Mouse (Mus musculus): ENCODE measurements around the gene Nrg3.

Nrg3 gene

DNA sequence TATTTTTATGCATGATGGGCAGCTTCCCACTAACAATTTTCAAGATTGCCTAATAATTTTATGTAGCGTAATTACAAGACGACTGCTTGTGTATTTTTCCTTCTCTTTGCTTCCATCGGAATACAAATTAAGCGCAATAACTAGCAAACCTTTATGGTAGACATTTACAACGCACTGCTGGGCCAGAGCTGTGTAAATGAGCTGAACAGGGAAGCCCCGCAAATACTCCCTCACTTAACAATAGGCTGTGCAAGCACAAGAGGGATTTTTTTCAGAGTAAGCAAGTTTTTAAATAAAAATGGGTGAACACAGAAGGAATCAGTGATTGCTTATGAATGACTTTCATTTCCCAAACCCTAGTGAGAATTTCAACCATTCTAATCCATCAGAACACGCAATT, 513.5 kb downstream of the Nrg3 start:
- no peak for DNase-seq (ENCODE audit: low spot score in 2 of 2)

DNA sequence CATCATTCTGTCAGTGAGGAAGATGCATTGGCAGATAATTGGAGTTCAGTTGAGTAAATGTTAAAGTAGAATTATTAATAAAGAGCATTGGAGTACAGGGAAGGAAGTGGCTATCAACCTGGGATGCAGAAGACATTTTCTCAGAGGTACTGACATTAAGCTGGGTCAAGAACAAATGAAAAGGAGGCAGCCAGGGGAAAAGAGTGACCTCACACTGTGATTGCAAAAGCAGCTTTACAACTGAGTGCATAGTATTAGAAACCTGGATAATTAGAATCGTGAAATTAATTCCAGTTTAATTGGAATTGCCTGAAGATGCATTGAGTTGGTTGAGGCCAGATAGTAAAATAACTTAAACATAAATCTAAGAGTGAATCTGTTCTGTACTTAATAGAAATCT, 535.4 kb downstream of the Nrg3 start:
- DNase-seq (ENCODE audit: low spot score in 2 of 2) = no peak

DNA sequence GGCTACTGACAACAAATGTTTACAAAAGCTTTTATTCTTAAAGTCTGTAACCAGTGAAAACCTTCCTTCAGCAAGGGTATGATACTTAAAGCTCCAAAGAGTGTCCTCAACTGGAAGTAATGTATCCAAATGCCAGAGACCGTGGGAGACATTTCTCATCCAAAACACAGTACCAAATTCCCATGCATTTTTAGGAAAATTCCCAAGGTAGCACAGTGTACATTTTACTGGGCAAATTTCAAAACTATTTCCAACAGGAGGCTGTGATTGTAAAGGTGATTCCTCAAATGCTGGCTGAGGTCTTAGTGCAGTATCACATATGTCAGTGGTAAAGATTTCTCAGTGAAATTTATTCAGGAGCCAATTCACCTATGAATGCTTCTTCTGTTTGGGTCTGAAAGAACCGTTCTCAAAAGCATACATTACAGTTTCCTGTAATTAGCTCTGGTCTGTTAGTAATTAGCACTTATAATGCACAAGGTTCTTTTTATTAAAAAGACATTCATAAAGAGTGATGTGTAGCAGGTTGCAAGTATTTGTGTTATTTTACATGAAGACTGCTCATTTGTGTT, 536.3 kb downstream of the Nrg3 start:
- no peak for DNase-seq (ENCODE audit: low spot score in 2 of 2)

DNA sequence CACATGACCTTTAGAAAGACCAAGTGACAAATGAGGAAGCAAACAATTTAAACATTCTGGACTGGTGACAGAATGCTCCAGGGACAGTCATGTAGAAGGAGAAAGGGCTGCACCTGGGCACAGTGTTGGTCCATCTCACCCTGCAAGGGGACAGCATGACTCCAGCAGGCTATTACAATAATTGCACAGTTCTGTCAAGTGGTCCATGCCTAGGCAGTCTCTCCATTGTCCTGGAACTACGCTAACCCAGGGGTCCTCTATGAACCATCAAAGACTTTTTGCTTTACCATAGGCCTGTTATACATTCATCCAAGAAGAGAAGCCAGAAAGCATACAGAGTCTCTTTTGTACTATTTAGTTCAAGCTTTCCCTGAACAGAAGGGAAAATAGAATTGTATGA, 549.2 kb downstream of the Nrg3 start:
- DNase-seq (ENCODE audit: low spot score in 2 of 2) = no peak

DNA sequence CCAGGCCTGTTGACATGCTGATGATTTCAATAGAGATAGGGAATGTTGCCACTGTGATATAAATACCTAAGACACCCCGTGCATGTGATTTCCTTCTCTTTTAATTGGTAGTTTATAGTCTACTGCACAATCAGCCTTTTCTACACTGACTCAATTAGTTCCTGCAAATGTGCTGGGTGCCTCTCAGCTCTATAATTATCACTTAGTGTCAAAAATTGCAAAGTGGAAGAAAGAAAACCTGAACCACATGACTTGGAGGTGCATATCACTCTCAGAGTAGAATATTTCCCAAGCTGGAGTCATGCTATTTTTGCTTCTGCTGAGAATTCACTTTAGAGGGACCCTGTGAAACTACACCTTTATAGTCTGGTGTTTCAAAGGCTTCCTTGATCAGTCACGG, 552.1 kb downstream of the Nrg3 start:
- DNase-seq (ENCODE audit: low spot score in 2 of 2) = no peak

DNA sequence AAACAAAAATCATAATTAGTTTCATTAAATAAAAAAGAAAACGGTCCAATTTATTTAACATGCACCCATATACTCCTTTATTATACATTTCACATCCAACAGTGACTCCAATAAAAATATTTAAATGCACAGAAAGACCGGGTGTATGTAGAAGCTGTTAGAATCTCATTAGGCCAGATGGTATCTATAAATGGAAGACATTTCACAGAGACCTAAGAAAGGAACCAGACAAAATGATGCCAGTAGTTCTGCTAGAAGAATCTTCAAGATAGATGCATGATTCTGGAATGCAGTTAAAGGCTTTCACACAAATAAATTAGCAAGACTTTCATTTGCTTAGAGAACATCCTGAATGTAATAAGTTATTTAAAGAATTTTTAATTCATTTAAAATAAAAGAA, 602.3 kb downstream of the Nrg3 start:
- DNase-seq (ENCODE audit: low spot score in 2 of 2) = no peak

DNA sequence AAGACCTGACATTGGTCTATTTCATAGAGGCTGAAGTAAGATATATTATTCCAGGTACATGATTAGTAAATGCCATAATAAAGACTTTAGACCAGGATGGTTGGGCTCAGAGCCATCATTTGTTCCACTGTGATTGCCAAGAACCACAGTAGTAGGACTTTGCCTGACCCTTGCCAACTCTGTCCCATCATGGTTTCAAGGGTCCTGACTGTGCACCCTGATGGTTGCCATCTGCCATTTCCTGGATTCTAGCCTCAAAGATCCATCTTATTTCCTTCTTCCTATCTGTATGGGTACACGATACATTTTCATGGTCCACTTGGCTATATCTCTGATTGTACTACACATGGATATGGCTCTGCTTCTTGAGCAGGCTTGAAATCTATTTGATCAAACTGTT, 625.3 kb downstream of the Nrg3 start:
- DNase-seq (ENCODE audit: low spot score in 2 of 2) = no peak

DNA sequence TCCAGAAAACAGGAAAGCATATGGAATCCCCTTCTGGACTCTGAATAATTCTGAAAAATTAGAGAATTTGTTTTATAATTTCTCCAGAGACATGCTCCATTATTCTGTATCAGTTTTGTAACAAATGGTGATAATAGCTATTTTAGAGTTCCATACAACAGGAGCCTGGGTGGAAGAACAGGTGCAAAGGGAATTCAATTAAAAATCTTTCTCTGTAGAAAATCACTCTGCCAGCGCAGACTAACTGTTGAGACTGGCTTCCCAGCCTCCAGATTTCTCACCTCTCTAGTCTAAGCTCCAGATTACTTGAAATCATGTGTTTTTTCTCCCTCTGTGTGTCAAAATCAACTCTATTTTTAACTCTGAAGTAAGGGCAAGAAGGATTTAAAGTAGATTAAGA, 625.8 kb downstream of the Nrg3 start:
- DNase-seq (ENCODE audit: low spot score in 2 of 2) = no peak

DNA sequence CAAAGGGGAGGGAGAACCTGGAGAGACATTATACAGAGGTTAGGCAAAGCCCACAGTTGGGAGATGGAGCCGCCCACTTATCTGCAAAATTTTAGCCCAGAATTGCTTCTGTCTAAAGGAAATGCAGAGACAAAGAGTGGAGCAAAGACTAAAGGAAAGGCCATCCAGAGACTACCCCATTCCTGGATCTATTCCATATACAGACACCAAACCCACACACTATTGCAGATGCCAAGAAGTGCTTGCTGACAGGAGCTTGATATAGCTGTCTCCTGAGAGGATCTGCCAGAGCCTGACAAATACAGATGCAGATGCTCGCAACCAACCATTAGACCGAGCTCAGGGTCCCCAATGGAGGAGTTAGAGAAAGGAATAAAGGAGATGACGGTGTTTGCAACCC, 637.9 kb downstream of the Nrg3 start:
- DNase-seq (ENCODE audit: low spot score in 2 of 2) = no peak

DNA sequence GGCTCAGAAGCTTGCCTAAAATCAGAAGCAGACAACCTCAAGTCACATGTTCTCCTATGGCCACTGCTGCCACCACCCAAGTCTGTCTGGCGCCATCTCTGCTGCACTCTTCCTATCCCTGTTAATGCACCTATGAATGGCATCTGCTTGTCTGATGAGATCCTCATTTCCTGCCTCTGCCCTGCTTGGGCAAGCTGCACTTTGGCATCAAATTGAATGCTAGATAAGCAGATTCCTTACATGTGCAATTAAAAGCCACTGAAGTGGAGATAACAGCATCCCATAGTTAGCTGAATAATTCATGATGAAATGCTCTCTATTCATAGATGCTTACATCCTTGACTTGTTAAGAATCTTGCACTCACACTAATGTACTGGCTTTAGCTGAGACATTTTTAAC, 648.0 kb downstream of the Nrg3 start:
- DNase-seq (ENCODE audit: low spot score in 2 of 2) = no peak

DNA sequence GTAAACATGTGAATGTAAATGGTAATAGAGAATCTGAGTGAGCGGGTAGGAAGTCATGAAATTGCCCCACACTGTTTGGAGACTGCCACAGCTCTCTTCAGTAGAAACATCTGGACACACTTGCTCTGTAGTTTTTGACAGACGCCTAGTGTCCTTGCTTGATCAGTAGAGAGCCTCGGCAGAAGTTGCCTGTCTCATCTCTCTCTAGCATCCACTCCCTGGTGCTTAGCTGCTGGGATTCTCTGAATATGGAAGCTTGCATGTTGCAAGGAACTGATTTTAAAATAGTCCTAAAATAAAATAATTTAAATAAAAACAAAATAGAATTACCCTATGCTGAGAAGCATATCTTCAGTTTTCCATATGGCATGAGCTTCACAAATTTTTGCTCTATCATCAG, 675.9 kb downstream of the Nrg3 start:
- DNase-seq (ENCODE audit: low spot score in 2 of 2) = no peak

DNA sequence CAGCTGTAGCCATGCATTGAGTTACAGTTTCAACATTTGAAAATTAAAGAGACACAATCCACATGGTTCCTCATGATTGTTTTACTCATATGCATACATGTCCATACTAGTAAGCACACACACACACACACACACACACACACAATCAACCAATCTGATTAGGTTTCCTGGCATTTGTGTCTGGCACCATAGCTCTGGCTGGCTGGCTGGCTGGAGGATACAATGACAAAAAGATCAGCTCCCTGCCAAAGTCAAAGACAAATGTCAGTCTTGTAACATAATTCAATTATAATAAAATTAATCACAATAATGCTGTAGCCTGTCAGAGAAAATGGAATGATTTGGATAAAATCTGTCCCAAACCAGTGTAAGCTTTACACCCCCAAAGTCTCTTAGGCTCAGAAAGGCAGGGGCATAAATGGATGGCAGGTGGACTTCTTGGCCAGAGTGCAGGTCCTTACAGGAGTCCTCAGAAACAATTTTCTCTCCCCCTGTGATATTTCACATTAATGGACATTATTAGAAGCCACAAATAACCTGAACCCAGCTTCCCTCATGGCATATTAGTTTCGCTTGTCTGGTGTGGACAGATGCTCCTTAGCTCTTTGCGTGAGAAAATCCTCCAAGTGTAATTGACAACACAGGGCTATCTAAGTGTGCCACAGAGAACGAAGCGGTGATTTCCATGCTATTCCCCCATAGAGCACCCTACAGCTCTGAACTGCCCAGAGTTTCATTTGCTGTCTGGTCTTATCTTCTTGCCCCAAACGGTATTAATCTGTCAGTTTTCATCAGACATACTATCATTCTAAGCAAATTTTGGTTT, 697.4 kb downstream of the Nrg3 start:
- no peak for DNase-seq (ENCODE audit: low spot score in 2 of 2)

DNA sequence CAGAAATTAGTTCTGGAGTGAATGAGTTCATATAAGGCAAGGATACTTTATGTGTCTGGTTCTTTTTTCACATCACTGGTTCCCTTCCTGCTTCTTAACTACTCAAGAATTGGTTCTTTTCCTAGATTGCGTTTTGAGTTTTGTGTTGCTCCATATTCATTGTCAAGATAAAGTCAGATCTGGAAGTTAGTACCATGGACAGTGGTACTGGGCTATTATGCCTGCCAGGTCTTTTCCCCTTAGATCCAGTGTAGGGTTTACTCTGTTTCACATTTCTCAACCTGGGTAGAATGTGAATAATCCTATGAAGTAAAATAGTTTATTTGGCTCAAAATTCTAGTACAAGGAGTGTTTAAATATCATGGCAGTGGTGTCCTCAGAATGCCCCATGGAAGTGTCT, 698.1 kb downstream of the Nrg3 start:
- DNase-seq (ENCODE audit: low spot score in 2 of 2) = no peak

DNA sequence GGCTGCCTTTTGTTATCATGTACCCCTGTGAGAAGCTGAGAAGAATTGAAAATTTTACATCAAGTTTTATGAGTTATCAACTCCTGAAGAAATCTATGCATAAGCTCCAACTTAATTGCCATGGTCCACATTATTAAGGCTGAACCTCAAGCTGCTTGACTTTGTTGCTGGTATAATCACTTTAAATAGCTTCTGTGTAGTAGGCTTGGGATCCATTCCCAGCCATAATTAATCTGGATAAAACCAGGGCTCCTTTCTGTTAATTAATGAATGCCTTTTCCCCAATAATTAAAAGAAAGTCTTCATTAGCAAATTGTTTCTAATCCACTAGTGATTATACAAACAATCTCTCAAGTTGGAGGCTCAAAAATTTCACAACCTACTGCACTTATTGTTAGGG, 742.4 kb downstream of the Nrg3 start:
- no peak for DNase-seq (ENCODE audit: low spot score in 2 of 2)

DNA sequence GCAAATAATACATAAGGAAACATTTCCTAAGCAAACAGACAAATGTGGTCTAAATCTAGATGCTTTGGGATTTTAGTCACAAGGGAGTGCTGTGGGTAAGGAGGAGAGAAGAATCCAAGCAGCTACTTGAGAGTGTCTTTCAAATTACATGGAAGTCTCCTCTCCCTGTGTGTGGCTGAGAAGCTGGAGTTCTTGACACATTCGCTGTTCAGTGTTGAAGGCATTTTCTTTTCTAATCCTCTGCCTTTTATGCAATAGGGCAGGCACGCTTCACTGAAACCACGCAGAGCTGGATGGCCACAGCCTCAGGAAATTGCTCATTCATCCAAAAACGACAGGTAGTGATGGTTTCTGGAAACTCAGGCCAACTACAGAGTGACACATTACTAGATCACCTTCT, 769.0 kb downstream of the Nrg3 start:
- DNase-seq (ENCODE audit: low spot score in 2 of 2) = no peak

DNA sequence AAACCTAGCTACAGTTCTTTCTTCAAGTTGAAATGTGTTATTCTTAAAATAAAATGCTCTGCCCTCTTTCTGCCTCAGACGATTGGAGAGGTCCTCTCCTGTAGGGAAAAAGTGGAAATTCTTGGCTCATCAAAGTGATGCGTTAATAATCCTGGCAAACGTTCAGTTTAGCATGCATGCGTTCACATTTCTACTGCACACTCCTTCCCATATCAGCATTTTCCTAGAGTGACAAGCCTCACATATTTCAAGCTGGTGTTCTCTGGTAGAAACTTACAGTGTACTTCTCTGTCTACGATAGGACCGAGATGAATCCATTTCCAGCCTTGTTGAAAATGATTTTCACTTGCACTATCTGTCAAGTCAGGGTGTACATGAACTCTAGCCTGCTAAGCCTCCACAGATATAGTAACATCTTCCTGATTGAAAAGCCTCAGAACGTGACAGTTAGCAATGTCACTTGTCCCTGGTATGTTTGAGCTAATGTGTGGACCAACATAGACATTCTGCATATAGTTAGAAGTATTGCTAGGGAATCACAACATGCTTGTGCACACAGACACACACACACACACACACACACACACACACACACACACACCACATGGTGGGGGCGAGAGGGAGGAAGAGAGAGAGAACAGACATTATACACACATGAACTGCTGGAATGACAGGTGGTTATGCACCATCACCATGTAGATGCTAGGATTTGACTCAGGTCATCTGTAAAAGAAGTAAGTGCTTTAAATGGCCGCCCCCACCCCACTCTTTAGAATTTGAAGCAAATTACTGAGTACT, 770.1 kb downstream of the Nrg3 start:
- DNase-seq (ENCODE audit: low spot score in 2 of 2) = no peak

DNA sequence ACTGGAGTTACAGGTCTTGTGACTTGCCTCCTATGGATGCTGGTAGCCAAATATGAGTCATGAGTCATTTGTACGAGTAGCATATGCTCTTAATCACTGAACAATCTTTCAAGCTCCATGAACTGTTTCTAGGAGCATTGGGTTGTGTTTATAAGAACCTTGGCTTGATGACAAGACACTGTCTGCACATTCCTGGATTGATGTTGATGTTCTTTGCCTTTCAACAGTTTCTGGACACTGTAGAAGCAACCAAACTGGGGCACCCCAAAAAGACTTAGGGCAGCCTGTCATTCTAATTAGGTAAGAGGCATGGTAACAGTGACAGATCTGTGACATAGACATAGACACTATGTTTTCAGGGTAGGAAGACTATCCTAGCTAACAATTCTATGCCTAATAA, 771.5 kb downstream of the Nrg3 start:
- no peak for DNase-seq (ENCODE audit: low spot score in 2 of 2)

DNA sequence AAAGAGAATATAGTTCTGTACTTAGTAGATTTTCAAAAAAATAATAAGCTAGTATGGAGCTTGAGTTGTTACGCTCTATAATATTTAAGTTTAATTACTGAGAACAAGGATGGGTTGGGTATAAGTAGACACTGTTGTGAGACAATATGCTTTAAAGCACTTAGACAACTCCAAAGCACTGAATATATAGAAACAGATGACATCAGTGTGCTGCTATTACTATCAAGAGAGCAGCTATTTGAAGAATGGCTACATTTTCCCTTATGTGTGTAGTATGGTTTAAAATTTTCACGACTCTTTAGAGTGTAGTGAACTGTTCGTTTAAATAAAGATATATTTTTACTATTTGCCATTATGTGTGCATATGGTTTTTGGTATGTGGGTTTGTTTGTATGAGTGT, 771.9 kb downstream of the Nrg3 start:
- no peak for DNase-seq (ENCODE audit: low spot score in 2 of 2)

DNA sequence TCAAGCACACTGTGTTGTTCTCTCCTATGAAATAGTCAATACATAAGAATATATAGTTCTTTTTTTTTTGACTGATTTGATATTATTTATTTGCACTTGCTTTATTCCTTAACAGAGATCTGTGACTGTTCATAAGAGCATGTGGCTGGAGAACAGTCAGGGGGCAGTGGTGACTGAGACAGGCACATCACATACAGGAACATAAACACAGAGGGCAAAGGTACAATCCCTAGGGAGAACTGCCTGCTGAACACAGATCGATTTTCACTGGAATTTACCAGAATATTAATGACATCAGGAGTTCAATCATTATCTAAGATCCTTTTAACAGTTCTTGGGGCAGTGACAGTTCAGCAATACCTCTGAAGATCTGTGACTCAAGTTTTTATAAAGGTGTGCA, 812.9 kb downstream of the Nrg3 start:
- no peak for DNase-seq (ENCODE audit: low spot score in 2 of 2)

DNA sequence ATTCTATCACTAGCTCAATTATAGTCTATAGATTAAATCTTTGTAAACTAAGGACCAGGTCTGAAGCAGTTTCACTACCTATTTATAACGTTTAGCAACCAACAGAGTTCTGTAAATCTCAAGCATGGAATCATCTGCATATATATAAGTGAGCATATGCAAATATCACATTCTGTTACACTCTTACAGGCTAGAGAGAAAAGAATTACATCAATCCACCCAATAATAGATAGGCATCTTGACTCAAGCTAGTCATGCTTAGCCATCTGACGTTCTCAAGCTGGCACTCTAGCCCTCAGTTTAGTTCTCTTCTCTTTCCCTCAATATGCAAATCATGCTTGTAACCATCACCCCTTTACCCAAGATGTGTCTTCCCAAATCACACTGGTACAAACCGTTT, 835.8 kb downstream of the Nrg3 start:
- DNase-seq (ENCODE audit: low spot score in 2 of 2) = no peak

DNA sequence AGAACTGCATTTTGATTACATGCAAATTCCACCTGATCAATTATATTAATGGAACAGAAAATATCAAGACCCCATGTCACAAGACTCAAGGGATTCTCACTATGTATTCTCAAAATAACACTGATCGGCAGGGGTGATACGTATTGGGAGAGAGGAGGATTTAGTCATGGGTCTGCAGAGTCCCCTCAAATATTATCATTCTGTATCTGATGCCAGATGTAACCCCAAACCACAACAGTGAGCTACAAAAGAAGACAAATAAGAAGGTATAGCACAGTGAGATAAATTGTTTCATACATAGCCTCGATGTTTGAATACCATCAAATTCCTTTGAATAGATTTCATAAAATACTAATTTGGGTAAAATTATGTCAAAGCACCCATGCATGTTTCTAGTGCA, 842.8 kb downstream of the Nrg3 start:
- DNase-seq (ENCODE audit: low spot score in 2 of 2) = no peak

DNA sequence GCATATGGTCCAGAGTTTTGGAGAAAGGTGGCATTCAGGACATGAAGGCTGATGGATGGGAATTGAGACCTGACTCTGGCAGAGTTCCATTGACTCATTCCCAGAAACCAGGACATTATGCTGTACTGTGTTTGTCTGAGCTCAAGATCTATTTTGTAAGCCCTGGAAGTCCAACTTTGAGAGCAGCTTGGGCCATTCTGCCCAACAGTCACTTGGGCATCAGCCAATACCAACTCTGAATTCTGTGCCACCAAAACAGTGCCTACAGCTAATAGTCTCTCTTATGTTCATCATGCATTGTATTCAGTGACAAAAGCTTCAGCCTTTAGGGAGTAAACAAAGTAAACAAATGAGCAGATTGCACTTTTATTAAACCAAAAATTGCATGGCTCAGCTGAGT, 843.2 kb downstream of the Nrg3 start:
- no peak for DNase-seq (ENCODE audit: low spot score in 2 of 2)
